Mouse (Mus musculus) kidney, postnatal 0 days (tissue): ENCODE data around the gene Ptpro. TPM values are rescaled to one million over a fixed set of nuclear protein-coding genes. Genes with fewer than 3 reads are reported as not detected.

Experiments used
- ATAC-seq: fragments of 200-750 bp; cut with Nextera tagmentation; replicated peaks from 2 replicates; pipeline ENCODE4 v1.8.0; 2017; ENCODE audit warnings: low read depth, moderate number of reproducible peaks, moderate TSS enrichment, moderate library complexity; ENCODE audit not compliant: low FRiP score
- DNase-seq: peaks from one replicate; pipeline ENCODE4 v3.0.0-alpha.2; 2016; ENCODE audit warnings: low spot score
- H3K27ac ChIP-seq: fragments of 300-500 bp; sonication (generic); 2 replicates; pipeline ENCODE4 v1.5.1; 2014; ENCODE audit warnings: mild to moderate bottlenecking
- H3K27me3 ChIP-seq: fragments of 300-500 bp; sonication (generic); 2 replicates; pipeline ENCODE4 v1.6.1; 2014; ENCODE audit warnings: low read length, mixed read lengths; ENCODE audit not compliant: insufficient read depth
- H3K36me3 ChIP-seq: fragments of 300-500 bp; sonication (generic); 2 replicates; pipeline ENCODE4 v1.6.1; 2014; ENCODE audit warnings: low read length, mixed read lengths; ENCODE audit not compliant: insufficient read depth
- H3K4me1 ChIP-seq: fragments of 300-500 bp; sonication (generic); replicated peaks from 2 replicates; pipeline ENCODE4 v1.6.1; 2014; ENCODE audit warnings: antibody characterized with exemption, low read length, mixed read lengths; ENCODE audit not compliant: insufficient read depth
- H3K4me2 ChIP-seq: fragments of 300-500 bp; sonication (generic); 2 replicates; pipeline ENCODE4 v1.6.1; 2014; ENCODE audit warnings: mild to moderate bottlenecking, low read length, moderate library complexity, mixed read lengths
- H3K4me3 ChIP-seq: fragments of 300-500 bp; sonication (generic); replicated peaks from 2 replicates; pipeline ENCODE4 v1.5.1; 2014; ENCODE audit warnings: low read depth, low read length
- H3K9ac ChIP-seq: fragments of 300-500 bp; sonication (generic); 2 replicates; pipeline ENCODE4 v1.6.1; 2014; ENCODE audit warnings: low read depth, low read length
- H3K9me3 ChIP-seq: fragments of 300-500 bp; sonication (generic); replicated peaks from 2 replicates; pipeline ENCODE4 v1.6.1; 2016; ENCODE audit warnings: low read length, inconsistent platforms, mixed read lengths
- CTCF ChIP-seq: IDR thresholded peaks from 2 replicates; pipeline ENCODE4 v1.5.1; 2016; ENCODE audit warnings: antibody characterized with exemption, low read depth, mild to moderate bottlenecking, moderate library complexity
- WGBS: fragments of 180-500 bp; shearing (Covaris S2); extraction: QIAGEN DNeasy Blood & Tissue Kit; methylation state at CpG from one replicate; pipeline ENCODE4 v1.1.7; 2014; 5-methylcytosine and 5-hydroxymethylcytosine counted together
- polyA plus RNA-seq: library from polyadenylated mRNA; unstranded; fragments of >200 nt; fragmentation: Nextera tagmentation; extraction: Ambion mirVana; gene quantifications from 2 replicates; pipeline ENCODE4 v1.2.1, GENCODE M21; 2015

The Ptpro gene
- polyA plus RNA-seq, 1 experiment from 2014 or later = 18.4 TPM

- 70% methylated on average over 4 of the region's 4 CpGs for WGBS
- H3K9me3 ChIP-seq = no peaks in the 10 kb centered on the region
- no peak overlapping the region for H3K27ac ChIP-seq
- no peaks in the 10 kb centered on the region for H3K27me3 ChIP-seq
- no peak overlapping the region for H3K9ac ChIP-seq
- no peaks in the 10 kb centered on the region for H3K36me3 ChIP-seq
- H3K4me1 ChIP-seq = no peaks in the 10 kb centered on the region
- H3K4me2 ChIP-seq = no peak overlapping the region
- H3K4me3 ChIP-seq = no peak overlapping the region
- ATAC-seq = no peak
- DNase-seq = no peak
- no peak for TF ChIP-seq CTCF
Observed at GRCm38 (mm10) chr6:137328228-137328627, 76.1 kb downstream of the Ptpro start.

- H3K27me3 ChIP-seq = no peaks in the 10 kb centered on the region
- H3K36me3 ChIP-seq = no peaks in the 10 kb centered on the region
- no peak overlapping the region for H3K4me3 ChIP-seq
- 68% methylated on average over 5 of the region's 5 CpGs for WGBS
- ATAC-seq (no peak), DNase-seq (no peak)
- no peaks in the 10 kb centered on the region for H3K4me1 ChIP-seq
- no peak for TF ChIP-seq CTCF
- H3K27ac ChIP-seq = no peak overlapping the region
- H3K4me2 ChIP-seq = no peak overlapping the region
- H3K9me3 ChIP-seq = no peaks in the 10 kb centered on the region
- H3K9ac ChIP-seq = no peak overlapping the region
Observed at GRCm38 (mm10) chr6:137330782-137331181, 78.7 kb downstream of the Ptpro start.

GRCm38 (mm10) chr6:137331826-137332225, 79.7 kb downstream of the Ptpro start:
- ATAC-seq (no peak), DNase-seq (no peak)
- Histone ChIP-seq H3K27me3 (no peaks in the 10 kb centered on the region), H3K36me3 (no peaks in the 10 kb centered on the region), H3K4me2 (no peak overlapping the region), H3K9ac (no peak overlapping the region), H3K27ac (no peak overlapping the region), H3K4me1 (no peaks in the 10 kb centered on the region), H3K4me3 (no peak overlapping the region), H3K9me3 (no peaks in the 10 kb centered on the region)
- WGBS = 61% methylated on average over 3 of the region's 3 CpGs
- TF ChIP-seq CTCF = no peak

- no peak for ATAC-seq
- Histone ChIP-seq H3K9me3 (no peaks in the 10 kb centered on the region), H3K4me3 (no peak overlapping the region), H3K4me1 (no peaks in the 10 kb centered on the region), H3K27ac (no peak overlapping the region), H3K27me3 (no peaks in the 10 kb centered on the region), H3K36me3 (no peaks in the 10 kb centered on the region), H3K4me2 (no peak overlapping the region), H3K9ac (no peak overlapping the region)
- DNase-seq = no peak
- TF ChIP-seq CTCF = no peak
- 21% methylated on average over 4 of the region's 4 CpGs for WGBS
Observed at GRCm38 (mm10) chr6:137339071-137339470, 87.0 kb downstream of the Ptpro start.

- H3K9ac ChIP-seq = no peak overlapping the region
- H3K36me3 ChIP-seq = no peaks in the 10 kb centered on the region
- H3K4me3 ChIP-seq = no peak overlapping the region
- no peak overlapping the region for H3K4me2 ChIP-seq
- ATAC-seq = no peak; the same call in 1 of the 2 replicates
- H3K27ac ChIP-seq = no peak overlapping the region
- H3K4me1 ChIP-seq = no peaks in the 10 kb centered on the region
- no peaks in the 10 kb centered on the region for H3K27me3 ChIP-seq
- DNase-seq = peak; percentile 69
- no peak for TF ChIP-seq CTCF
- WGBS = 49% methylated on average over 5 of the region's 5 CpGs
- no peaks in the 10 kb centered on the region for H3K9me3 ChIP-seq
Observed at GRCm38 (mm10) chr6:137343688-137344441, 91.7 kb downstream of the Ptpro start.

GRCm38 (mm10) chr6:137360166-137360565, 108.0 kb downstream of the Ptpro start:
- Histone ChIP-seq H3K4me2 (no peak overlapping the region), H3K27me3 (no peaks in the 10 kb centered on the region), H3K9ac (no peak overlapping the region), H3K36me3 (no peaks in the 10 kb centered on the region), H3K27ac (no peak overlapping the region), H3K4me3 (no peak overlapping the region), H3K9me3 (no peaks in the 10 kb centered on the region), H3K4me1 (no peaks in the 10 kb centered on the region)
- no peak for TF ChIP-seq CTCF
- DNase-seq (no peak), ATAC-seq (no peak)
- WGBS = 70% methylated on average over 7 of the region's 7 CpGs
